20 mouse cellular contexts compared by ENCODE assay signal in the genomic region with DNA sequence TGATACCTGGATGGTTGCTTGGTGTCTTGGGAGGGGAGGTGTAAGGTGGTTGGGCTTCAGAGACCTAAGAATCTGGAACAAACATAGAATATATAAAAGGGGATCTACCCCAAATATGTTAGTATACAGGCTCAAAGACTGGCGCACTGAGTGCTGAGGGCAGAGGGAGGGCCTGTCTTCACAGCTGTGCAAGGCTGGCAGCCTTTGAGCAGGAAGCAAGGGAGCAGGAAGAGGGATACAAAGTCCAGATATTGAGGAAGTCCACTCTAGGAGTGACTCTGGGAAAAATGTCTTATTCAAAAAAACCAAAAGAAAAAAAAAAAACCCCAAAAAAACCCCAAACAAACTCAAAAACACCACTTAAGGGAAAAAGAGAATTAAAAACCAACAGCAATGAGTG. TPM values are rescaled to one million over a fixed set of nuclear protein-coding genes. Genes with fewer than 3 reads are reported as not detected.
DNase-seq lines count a peak whose midpoint lies in the region; ATAC-seq and TF ChIP-seq lines count a peak whose summit lies in the region.
"Had no signal": no experiment of that assay in that cellular context is flagged by ENCODE, and none has a peak within 500 bp of the region (broad histone marks: within the 10 kb centered on the region; RNA-seq: fewer than 3 reads in every experiment).

No protein-coding gene starts in this region.

- no peak overlapping the region for H3K4me3 ChIP-seq in kidney, adult 2 months (ENCODE audit: insufficient read depth, low read depth, low read length)
- H3K4me3 ChIP-seq in liver, adult 2 months (ENCODE audit: insufficient read depth, low read depth, low read length) = no peak overlapping the region
- no peak overlapping the region for H3K4me3 ChIP-seq in liver, embryonic 11.5 days (ENCODE audit: low read depth, low read length)
- H3K4me3 ChIP-seq in intestine, postnatal 0 days (ENCODE audit: low read depth, low read length) = no peak overlapping the region
- no peak overlapping the region for H3K4me3 ChIP-seq in small intestine, adult 2 months (ENCODE audit: low read depth, low read length)
- H3K4me3 ChIP-seq: limb, embryonic 13.5 days; midbrain, embryonic 12.5 days had no signal

- H3K27me3 ChIP-seq in kidney, adult 2 months (replicated peaks; ENCODE audit: control insufficient read depth, insufficient read depth, low read length) = no peaks in the 10 kb centered on the region
- H3K27me3 ChIP-seq in liver, adult 2 months (ENCODE audit: control insufficient read depth, insufficient read depth, low read length) = no peaks in the 10 kb centered on the region
- no peaks in the 10 kb centered on the region for H3K27me3 ChIP-seq in liver, embryonic 11.5 days (replicated peaks; ENCODE audit: control insufficient read depth, insufficient read depth, low read length)
- H3K27me3 ChIP-seq in intestine, postnatal 0 days (replicated peaks; ENCODE audit: control insufficient read depth, insufficient read depth, low read length) = no peaks in the 10 kb centered on the region
- no peaks in the 10 kb centered on the region for H3K27me3 ChIP-seq in small intestine, adult 2 months (ENCODE audit: control insufficient read depth, insufficient read depth, low read length)
- H3K27me3 ChIP-seq: limb, embryonic 13.5 days; midbrain, embryonic 12.5 days had no signal

- no peaks in the 10 kb centered on the region for H3K9me3 ChIP-seq in liver, embryonic 11.5 days (ENCODE audit: control insufficient read depth, low read length)
- H3K9me3 ChIP-seq in intestine, postnatal 0 days (ENCODE audit: control insufficient read depth) = no peaks in the 10 kb centered on the region
- H3K9me3 ChIP-seq: limb, embryonic 13.5 days; midbrain, embryonic 12.5 days had no signal

- 36% methylated on average over 1 of the region's 1 CpGs for WGBS in kidney, adult 2 months
- 22% methylated on average over 1 of the region's 1 CpGs for WGBS in liver, adult 2 months
- 83% methylated on average over 1 of the region's 1 CpGs for WGBS in liver, embryonic 11.5 days
- WGBS in intestine, postnatal 0 days = 42% methylated on average over 1 of the region's 1 CpGs
- WGBS in small intestine, adult 2 months = 14% methylated on average over 1 of the region's 1 CpGs

- peak overlapping the region; percentile 67 for H3K27ac ChIP-seq in kidney, adult 2 months (ENCODE audit: insufficient read depth, low read depth, low read length)
- peak overlapping the region; percentile 12 for H3K27ac ChIP-seq in liver, adult 2 months (replicated peaks; ENCODE audit: insufficient read depth, low read depth, low read length)
- H3K27ac ChIP-seq in liver, embryonic 11.5 days (ENCODE audit: low read depth, low read length) = no peak overlapping the region
- H3K27ac ChIP-seq in intestine, postnatal 0 days (ENCODE audit: low read depth, low read length) = peak overlapping the region; percentile 88
- peak overlapping the region; percentile 99 for H3K27ac ChIP-seq in small intestine, adult 2 months (ENCODE audit: insufficient read depth, low read depth, low read length)
- H3K27ac ChIP-seq: hindbrain, embryonic 14.5 days; limb, embryonic 13.5 days; midbrain, embryonic 12.5 days had no signal

- peak; percentile 70 for DNase-seq in kidney, adult 2 months
- no peak for DNase-seq in kidney, adult 18-20 months
- peak; percentile 35 for DNase-seq in liver, adult 2 months (ENCODE audit: extremely low read depth, low read depth, low spot score)
- DNase-seq in liver, embryonic 11.5 days (ENCODE audit: low spot score) = no peak
- no peak for DNase-seq in frontal cortex, postnatal 25 days (ENCODE audit: low spot score in 2 of 2)
- DNase-seq: adrenal gland, postnatal 25 days; cerebellum, adult 8-10 months; gastrocnemius, postnatal 25 days; heart, adult 18-20 months; heart, postnatal 4 days; lung, adult 18-20 months; lung, postnatal 10 days; thymus, postnatal 25 days had no signal

- peaks cover 3% of the 10 kb centered on the region; the same call in 1 of the 2 replicates for H3K36me3 ChIP-seq in kidney, adult 2 months (ENCODE audit: control insufficient read depth, insufficient read depth, low read length)
- peaks cover 18% of the 10 kb centered on the region for H3K36me3 ChIP-seq in liver, adult 2 months (ENCODE audit: control insufficient read depth, insufficient read depth, low read length)
- peaks cover 28% of the 10 kb centered on the region for H3K36me3 ChIP-seq in liver, embryonic 11.5 days (ENCODE audit: control insufficient read depth, insufficient read depth, low read length)
- H3K36me3 ChIP-seq in intestine, postnatal 0 days (ENCODE audit: control insufficient read depth, insufficient read depth) = peaks cover 47% of the 10 kb centered on the region
- peaks cover 22% of the 10 kb centered on the region for H3K36me3 ChIP-seq in small intestine, adult 2 months (ENCODE audit: control insufficient read depth, insufficient read depth, low read length)

- ATAC-seq in liver, embryonic 11.5 days (replicated peaks; ENCODE audit: low FRiP score) = no peak
- ATAC-seq in intestine, postnatal 0 days = peak; percentile 68
- ATAC-seq: forebrain, embryonic 16.5 days; inflammation-experienced regulatory T-cells, adult 6 months had no signal

- H3K9ac ChIP-seq in liver, adult 2 months (ENCODE audit: low read depth, low read length) = no peak overlapping the region
- H3K9ac ChIP-seq in liver, embryonic 11.5 days (ENCODE audit: low read depth, low read length) = no peak overlapping the region
- H3K9ac ChIP-seq in intestine, postnatal 0 days (ENCODE audit: low read depth, low read length) = no peak overlapping the region
- H3K9ac ChIP-seq: hindbrain, embryonic 14.5 days; limb, embryonic 13.5 days; midbrain, embryonic 12.5 days had no signal

- peaks cover 42% of the 10 kb centered on the region for H3K79me2 ChIP-seq in liver, adult 2 months (ENCODE audit: control insufficient read depth, insufficient read depth, low read length)

- H3K4me2 ChIP-seq in liver, embryonic 11.5 days = no peak overlapping the region
- H3K4me2 ChIP-seq in intestine, postnatal 0 days (replicated peaks; ENCODE audit: low read depth) = no peak overlapping the region
- H3K4me2 ChIP-seq: hindbrain, embryonic 14.5 days; limb, embryonic 13.5 days; midbrain, embryonic 12.5 days had no signal

- TF ChIP-seq POLR2A in kidney, adult 2 months (IDR thresholded peaks at IDR 0.05; ENCODE audit: low read depth, low read length) = no peak
- no peak for TF ChIP-seq POLR2A in liver, adult 2 months (IDR thresholded peaks at IDR 0.05; ENCODE audit: extremely low read depth, insufficient read depth, low read length)
- TF ChIP-seq POLR2A in small intestine, adult 2 months (IDR thresholded peaks at IDR 0.05; ENCODE audit: low read depth, low read length) = no peak

- no peak for TF ChIP-seq CTCF in kidney, adult 2 months (conservative IDR thresholded peaks at IDR 0.05; ENCODE audit: insufficient read depth, insufficient read length, low read depth, low read length)
- no peak for TF ChIP-seq CTCF in liver, adult 2 months (IDR thresholded peaks at IDR 0.05; ENCODE audit: low read depth, low read length)
- no peak for TF ChIP-seq CTCF in intestine, postnatal 0 days (IDR thresholded peaks at IDR 0.05; ENCODE audit: low read depth)
- no peak for TF ChIP-seq CTCF in small intestine, adult 2 months (IDR thresholded peaks at IDR 0.05; ENCODE audit: extremely low read depth, insufficient read length, insufficient replicate concordance, low read depth, low read length)

- H3K4me1 ChIP-seq in kidney, adult 2 months (ENCODE audit: control insufficient read depth, insufficient read depth, low read length) = peaks cover 22% of the 10 kb centered on the region
- peaks cover 14% of the 10 kb centered on the region for H3K4me1 ChIP-seq in liver, adult 2 months (ENCODE audit: control insufficient read depth, insufficient read depth, low read length)
- peaks cover 9% of the 10 kb centered on the region for H3K4me1 ChIP-seq in liver, embryonic 11.5 days (replicated peaks; ENCODE audit: control insufficient read depth, insufficient read depth, low read length)
- 0 out of 2 replicates have a peak, but pooled peaks cover 4% of the 10 kb centered on the region for H3K4me1 ChIP-seq in intestine, postnatal 0 days (replicated peaks; ENCODE audit: control insufficient read depth, insufficient read depth, low read length)
- peaks cover 22% of the 10 kb centered on the region for H3K4me1 ChIP-seq in small intestine, adult 2 months (ENCODE audit: control insufficient read depth, insufficient read depth, insufficient read length, low read length)
- H3K4me1 ChIP-seq: limb, embryonic 13.5 days; midbrain, embryonic 12.5 days had no signal

RNA-seq across cellular contexts. Expression of a gene that starts 30.1 kb away (rescaled TPM):
- polyA plus RNA-seq in kidney, adult 2 months (2012; rRNA removed) = 94.8 and 95.4 TPM in 2 replicates
- total RNA-seq in liver, adult 2 months (2014; rRNA removed) = 42.2 and 54.0 TPM in 2 replicates
- polyA plus RNA-seq in liver, adult 2 months (2012; rRNA removed) = 37.9 and 38.1 TPM in 2 replicates
- polyA plus RNA-seq in liver, embryonic 11.5 days (2014; fragmentation: Nextera tagmentation; extraction: Ambion mirVana) = 94.4 and 102 TPM in 2 replicates
- polyA plus RNA-seq in intestine, postnatal 0 days (2015; fragmentation: Nextera tagmentation; extraction: Ambion mirVana) = 69.7 and 76.6 TPM in 2 replicates
- polyA plus RNA-seq in small intestine, adult 2 months (2012; rRNA removed) = 49.6 and 109 TPM in 2 replicates

RNA-seq across cellular contexts. Expression of a gene that starts 52.4 kb away (rescaled TPM):
- polyA plus RNA-seq in kidney, adult 2 months (2012; rRNA removed) = 34.4 and 35.6 TPM in 2 replicates
- 24.2 and 30.6 TPM in 2 replicates for total RNA-seq in liver, adult 2 months (2014; rRNA removed)
- 32.6 and 45.1 TPM in 2 replicates for polyA plus RNA-seq in liver, adult 2 months (2012; rRNA removed)
- polyA plus RNA-seq in liver, embryonic 11.5 days (2014; fragmentation: Nextera tagmentation; extraction: Ambion mirVana) = 39.2 and 48.1 TPM in 2 replicates
- polyA plus RNA-seq in intestine, postnatal 0 days (2015; fragmentation: Nextera tagmentation; extraction: Ambion mirVana) = 20.5 and 23.8 TPM in 2 replicates
- 21.5 and 30.7 TPM in 2 replicates for polyA plus RNA-seq in small intestine, adult 2 months (2012; rRNA removed)

Comparison
In these comparisons a context has a peak if more than half of its experiments do, and no peak if none do; other contexts are left out.
1. DNase-seq: peak in kidney, adult 2 months (single experiment) and liver, adult 2 months (single experiment); none in kidney, adult 18-20 months (single experiment), liver, embryonic 11.5 days (single experiment) and frontal cortex, postnatal 25 days (0 of 2).